Mouse (Mus musculus): ENCODE data around the gene Irf2bpl. TPM values are rescaled to one million over a fixed set of nuclear protein-coding genes. Genes with fewer than 3 reads are reported as not detected.

The Irf2bpl gene
- total RNA-seq, 2 experiments from 2014 or later: 68.0 to 70.8 TPM

DNA sequence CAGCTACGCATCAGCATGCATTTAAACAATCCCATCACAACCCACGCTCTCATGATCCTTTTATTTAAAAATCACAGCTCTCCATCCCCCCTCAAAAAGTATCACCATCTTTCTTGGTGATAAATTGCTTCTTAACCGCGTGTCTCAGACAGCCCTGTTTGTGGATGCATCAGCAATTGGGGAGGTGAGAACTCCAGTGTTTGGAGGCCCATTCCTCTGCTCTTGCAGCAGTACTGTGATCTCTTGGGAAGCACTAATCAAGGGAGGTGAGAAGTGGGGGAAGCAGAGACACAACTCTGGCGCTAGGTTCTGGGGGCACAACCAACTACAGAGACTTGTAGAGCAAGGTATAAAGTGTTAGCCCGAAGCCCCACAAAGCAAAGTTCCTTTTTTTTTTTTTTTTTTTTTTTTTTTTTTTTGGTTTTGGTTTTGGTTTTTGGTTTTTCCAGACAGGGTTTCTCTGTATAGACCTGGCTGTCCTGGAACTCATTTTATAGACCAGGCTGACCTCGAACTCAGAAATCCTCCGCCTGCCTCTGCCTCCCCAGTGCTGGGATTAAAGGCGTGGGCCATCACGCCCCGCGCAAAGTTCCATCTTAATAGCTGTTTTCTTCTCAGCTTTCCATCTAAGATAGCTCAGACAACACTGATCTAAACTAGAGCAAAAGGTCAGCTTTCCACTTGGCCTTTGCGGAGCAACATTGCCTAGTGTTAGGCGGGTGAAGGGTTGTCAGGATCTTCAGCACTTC is 3.0 kb upstream of the Irf2bpl start:
- no peak for DNase-seq (ENCODE audit: extremely low spot score in 1 of 2, low spot score in 1 of 2)

- DNase-seq (ENCODE audit: extremely low spot score in 1 of 2, low spot score in 1 of 2): no peak
These were observed 1.9 kb upstream of the Irf2bpl start for GRCm38 (mm10) chr12:86886446-86886965.

GRCm38 (mm10) chr12:86885746-86886145 is 1.1 kb upstream of the Irf2bpl start:
- DNase-seq (ENCODE audit: extremely low spot score in 1 of 2, low spot score in 1 of 2): no peak

DNA sequence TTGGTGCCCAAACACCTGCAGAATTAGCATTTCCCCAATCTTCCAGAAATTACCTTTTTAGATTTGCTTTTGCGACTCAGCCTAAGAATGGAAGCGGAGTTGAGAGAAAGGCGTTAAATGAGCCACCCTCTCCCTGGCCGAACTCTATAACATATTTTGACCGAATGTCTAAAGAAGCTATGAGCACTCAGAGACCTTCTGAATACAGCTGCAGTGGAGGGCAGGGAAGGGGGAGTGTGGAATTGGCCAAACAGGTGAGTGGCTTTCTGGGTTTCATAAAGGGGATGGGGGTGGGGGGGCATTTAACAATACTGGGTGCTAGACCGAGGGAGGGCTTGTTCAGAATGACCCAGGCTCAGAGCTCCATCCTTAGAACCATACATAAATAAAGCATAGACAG is 738 bp upstream of the Irf2bpl start:
- DNase-seq (ENCODE audit: extremely low spot score in 1 of 2, low spot score in 1 of 2): no peak

- DNase-seq (ENCODE audit: extremely low spot score in 1 of 2, low spot score in 1 of 2): peak in 1 of 2 experiments; percentile 48
These were observed 1.1 kb downstream of the Irf2bpl start for GRCm38 (mm10) chr12:86883280-86884196.

DNA sequence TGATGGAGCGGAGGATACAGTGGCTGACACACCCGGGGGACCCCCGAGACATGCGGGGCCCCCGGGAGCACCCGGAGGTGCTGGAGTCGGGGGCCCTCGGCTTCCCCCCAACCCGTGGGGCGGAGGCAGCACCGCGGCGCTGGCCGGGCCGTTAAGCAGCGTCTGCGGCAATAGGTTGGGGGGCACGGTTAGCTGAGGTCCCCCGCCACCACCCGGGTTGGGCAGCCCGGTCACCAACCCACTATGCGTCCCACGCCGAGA is 1.6 kb downstream of the Irf2bpl start:
- no peak for DNase-seq (ENCODE audit: extremely low spot score in 1 of 2, low spot score in 1 of 2)

- peak; percentile 61 to 73 for DNase-seq (ENCODE audit: extremely low spot score in 1 of 2, low spot score in 1 of 2)
These were observed 2.1 kb downstream of the Irf2bpl start for GRCm38 (mm10) chr12:86882279-86883018.

DNA sequence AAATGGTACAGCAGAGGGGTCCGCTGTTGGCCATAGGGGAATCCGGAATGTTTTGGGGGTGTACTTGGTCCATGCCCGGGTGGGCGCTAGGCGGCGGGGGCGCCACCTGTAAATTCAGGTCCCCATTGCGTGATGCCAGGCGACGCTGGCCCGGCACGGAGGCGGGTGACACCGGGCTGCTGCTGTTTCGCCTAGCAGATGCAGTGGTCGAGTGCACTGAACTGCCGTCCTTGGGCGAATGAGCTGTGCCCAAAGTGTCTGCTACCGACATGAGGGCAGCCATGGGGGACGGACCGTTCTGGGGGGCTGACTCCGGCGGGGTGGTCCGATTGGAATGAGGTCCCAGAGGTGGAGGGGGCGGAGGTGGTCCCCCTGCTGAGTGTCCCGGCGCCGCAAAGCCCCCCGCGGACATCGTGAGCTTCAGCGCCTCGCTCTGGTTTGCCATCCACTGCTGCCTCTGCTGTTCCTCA is 2.8 kb downstream of the Irf2bpl start:
- no peak for DNase-seq (ENCODE audit: extremely low spot score in 1 of 2, low spot score in 1 of 2)

DNA sequence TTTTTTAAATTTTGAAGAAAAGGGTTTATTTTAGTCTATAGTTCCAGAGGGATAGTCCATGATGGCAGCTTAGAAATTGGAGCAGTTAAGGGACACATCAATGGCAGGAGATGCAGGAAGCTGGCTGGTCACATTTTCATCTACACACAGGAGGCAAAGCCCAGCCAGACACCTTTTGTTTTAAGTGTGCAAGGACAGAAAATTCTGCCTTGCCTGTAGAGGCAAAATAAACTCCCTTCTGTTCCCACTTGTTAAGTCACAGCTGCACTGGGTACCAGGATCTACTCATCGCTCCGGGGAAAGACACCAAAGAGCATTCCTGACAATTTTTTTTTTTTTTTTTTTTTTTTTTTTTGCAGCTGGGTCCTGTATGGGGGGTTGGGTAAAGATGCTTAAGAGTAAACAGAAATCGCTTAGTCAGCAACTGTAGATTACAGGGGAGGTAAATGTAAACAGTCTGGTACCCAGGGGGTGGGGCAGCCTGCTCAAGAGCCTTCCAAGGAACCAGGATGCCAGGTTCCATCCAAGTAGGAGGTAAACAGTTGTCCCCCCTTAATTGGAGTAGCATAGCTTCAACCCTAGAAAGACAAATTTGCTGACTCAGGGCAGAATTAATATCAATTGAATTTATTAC is 4.4 kb downstream of the Irf2bpl start:
- no peak for DNase-seq (ENCODE audit: extremely low spot score in 1 of 2, low spot score in 1 of 2)

- DNase-seq (ENCODE audit: extremely low spot score in 1 of 2, low spot score in 1 of 2): no peak
These were observed 5.0 kb downstream of the Irf2bpl start for GRCm38 (mm10) chr12:86879446-86880085.

- DNase-seq (ENCODE audit: extremely low spot score in 1 of 2, low spot score in 1 of 2): no peak
These were observed 5.9 kb downstream of the Irf2bpl start for GRCm38 (mm10) chr12:86878426-86879353.

DNA sequence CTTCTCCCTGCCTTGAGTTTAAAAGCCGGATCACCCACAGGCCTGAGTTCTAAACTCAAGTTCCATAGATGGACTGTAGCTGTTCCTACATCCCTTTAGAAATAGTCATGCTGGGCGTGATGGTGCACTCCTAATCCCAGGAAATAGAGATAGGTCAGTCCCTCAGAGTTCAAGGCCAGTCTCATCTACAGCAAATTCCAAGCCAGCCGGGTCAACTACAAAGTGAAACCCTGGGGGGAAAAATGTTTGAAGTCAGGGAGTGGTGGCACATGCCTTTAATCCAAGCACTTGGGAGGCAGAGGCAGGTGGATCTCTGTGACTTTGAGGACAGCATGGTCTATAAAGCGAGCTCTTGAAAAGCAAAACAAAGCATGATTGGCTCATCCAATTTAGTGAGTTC is 7.6 kb downstream of the Irf2bpl start:
- DNase-seq (ENCODE audit: extremely low spot score in 1 of 2, low spot score in 1 of 2): no peak

DNA sequence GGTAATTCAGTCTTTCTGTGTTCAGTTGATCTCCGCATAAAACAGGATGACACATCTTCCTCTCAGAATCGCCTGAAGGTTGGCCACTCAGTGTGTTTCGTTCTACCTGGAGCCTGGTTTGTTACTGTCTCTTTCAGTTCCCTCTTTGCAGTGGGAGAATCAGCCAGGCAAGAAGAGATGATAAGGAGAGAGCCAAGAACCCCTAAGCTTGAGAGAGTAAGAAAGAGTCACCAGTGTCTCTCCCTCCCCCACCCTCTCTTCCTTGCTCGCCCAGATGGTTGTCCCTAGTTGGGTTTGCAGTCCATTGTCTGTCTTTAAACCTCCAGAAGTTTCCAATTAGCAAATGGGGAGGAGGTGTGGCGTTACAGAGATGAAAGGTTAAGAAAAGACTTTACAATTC is 8.5 kb downstream of the Irf2bpl start:
- DNase-seq (ENCODE audit: extremely low spot score in 1 of 2, low spot score in 1 of 2): no peak

DNA sequence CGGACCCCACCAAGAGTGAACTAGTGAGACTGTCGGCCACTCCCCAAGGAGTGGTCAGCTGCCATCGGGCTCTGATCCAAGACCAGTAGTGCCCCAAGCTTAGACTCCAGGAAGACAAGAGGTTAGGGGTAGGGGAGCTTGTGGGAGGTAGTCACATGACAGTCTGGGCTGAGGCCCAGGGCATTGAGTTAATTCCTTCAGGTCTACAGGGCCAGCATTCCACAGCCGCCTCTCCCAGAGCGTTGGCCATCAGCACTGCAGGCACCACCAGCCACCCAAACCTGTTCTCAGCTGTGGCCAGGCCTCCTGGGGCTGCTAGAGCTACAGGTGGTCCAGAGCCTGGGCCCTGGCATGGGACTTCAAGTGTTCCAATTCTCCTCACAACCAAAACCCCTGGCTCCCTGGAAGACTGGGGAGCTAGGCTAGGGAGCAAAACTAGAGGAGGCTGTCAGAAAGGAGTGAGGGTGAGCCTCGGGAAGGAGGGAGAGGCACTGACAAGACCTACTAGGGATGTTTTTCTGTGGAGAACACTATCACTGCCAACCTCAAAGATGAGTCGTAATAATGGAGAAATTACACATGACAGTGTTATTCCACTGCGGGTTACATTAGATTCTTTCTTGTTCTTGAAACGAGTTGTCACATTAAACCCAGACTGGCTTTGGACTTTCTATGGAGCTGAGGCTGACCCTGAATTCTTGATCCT is 12.1 kb downstream of the Irf2bpl start:
- DNase-seq (ENCODE audit: extremely low spot score in 1 of 2, low spot score in 1 of 2): no peak

- no peak for DNase-seq (ENCODE audit: extremely low spot score in 1 of 2, low spot score in 1 of 2)
These were observed 12.8 kb downstream of the Irf2bpl start for GRCm38 (mm10) chr12:86871666-86872334.

DNA sequence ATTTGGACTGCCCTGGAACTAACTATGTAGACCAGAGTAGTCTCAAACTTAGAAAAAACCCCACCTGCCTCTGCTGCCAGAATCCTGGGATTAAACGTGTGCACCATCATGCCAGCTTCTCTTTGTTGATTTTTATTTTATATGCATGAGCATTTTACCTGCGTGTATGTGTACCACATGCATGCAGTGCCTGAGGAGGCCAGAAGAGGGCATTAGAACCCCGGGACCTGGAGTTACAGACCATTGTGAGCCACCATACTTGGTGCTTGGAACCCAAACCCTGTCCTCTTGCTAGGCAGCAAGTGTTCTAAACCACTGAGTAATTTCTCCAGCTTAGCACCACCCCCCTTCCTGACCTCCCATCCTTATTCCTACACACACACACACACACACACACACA is 13.6 kb downstream of the Irf2bpl start:
- no peak for DNase-seq (ENCODE audit: extremely low spot score in 1 of 2, low spot score in 1 of 2)

- DNase-seq (ENCODE audit: extremely low spot score in 1 of 2, low spot score in 1 of 2): no peak
These were observed 14.8 kb downstream of the Irf2bpl start for GRCm38 (mm10) chr12:86869761-86870160.
